Mouse (Mus musculus) cerebellum, postnatal 25 days (tissue): ENCODE data around the gene Bmper.

Source experiments
- DNase-seq, 2 experiments: peaks; one replicate each; pipeline ENCODE4 v3.0.0; 2021; ENCODE audit warnings: mixed read lengths in 2 of 2

Bmper gene

GRCm38 (mm10) chr9:23222841-23223548 lies at the start of gene Bmper:
Gene Bmper (plus strand): TSS chr9:23223076.
- DNase-seq: peak; percentile 53 to 58

- peak in 1 of 2 experiments; percentile 3 for DNase-seq
These were observed 45.4 kb upstream of the Bmper start for GRCm38 (mm10) chr9:23177476-23177875.

GRCm38 (mm10) chr9:23187181-23187580 lies 35.7 kb upstream of the Bmper start:
- no peak for DNase-seq

GRCm38 (mm10) chr9:23188136-23188535 lies 34.7 kb upstream of the Bmper start:
- no peak for DNase-seq

- DNase-seq: no peak
These were observed 31.9 kb upstream of the Bmper start for GRCm38 (mm10) chr9:23190950-23191349.

GRCm38 (mm10) chr9:23191431-23191830 lies 31.4 kb upstream of the Bmper start:
- no peak for DNase-seq

- DNase-seq: no peak
These were observed 30.1 kb upstream of the Bmper start for GRCm38 (mm10) chr9:23192567-23193331.

GRCm38 (mm10) chr9:23198996-23199395 lies 23.9 kb upstream of the Bmper start:
- no peak for DNase-seq

- DNase-seq: no peak
These were observed 23.0 kb upstream of the Bmper start for GRCm38 (mm10) chr9:23199841-23200240.

- no peak for DNase-seq
These were observed 22.0 kb upstream of the Bmper start for GRCm38 (mm10) chr9:23200828-23201227.

- DNase-seq: no peak
These were observed 20.4 kb upstream of the Bmper start for GRCm38 (mm10) chr9:23202431-23202830.

GRCm38 (mm10) chr9:23204339-23205288 lies 18.3 kb upstream of the Bmper start:
- DNase-seq: peak in 1 of 2 experiments; percentile 7

GRCm38 (mm10) chr9:23205304-23205703 lies 17.6 kb upstream of the Bmper start:
- no peak for DNase-seq

GRCm38 (mm10) chr9:23205757-23206156 lies 17.1 kb upstream of the Bmper start:
- DNase-seq: no peak

- DNase-seq: no peak
These were observed 16.7 kb upstream of the Bmper start for GRCm38 (mm10) chr9:23206181-23206580.

GRCm38 (mm10) chr9:23212303-23212702 lies 10.6 kb upstream of the Bmper start:
- peak; percentile 75 to 85 for DNase-seq

- DNase-seq: peak in 1 of 2 experiments; percentile 21
These were observed 3.1 kb upstream of the Bmper start for GRCm38 (mm10) chr9:23219754-23220153.

GRCm38 (mm10) chr9:23221976-23222375 lies 900 bp upstream of the Bmper start:
- DNase-seq: no peak

GRCm38 (mm10) chr9:23222492-23222840 lies 410 bp upstream of the Bmper start:
- peak; percentile 52 to 54 for DNase-seq

GRCm38 (mm10) chr9:23223549-23224077 lies 737 bp downstream of the Bmper start:
- DNase-seq: peak in 1 of 2 experiments; percentile 43

GRCm38 (mm10) chr9:23233464-23234121 lies 10.7 kb downstream of the Bmper start:
- DNase-seq: no peak

- no peak for DNase-seq
These were observed 12.6 kb downstream of the Bmper start for GRCm38 (mm10) chr9:23235368-23236002.
